Mouse (Mus musculus): ENCODE results near the gene Smco2. TPM values are rescaled to one million over a fixed set of nuclear protein-coding genes. Genes with fewer than 3 reads are reported as not detected.

Gene Smco2
- total and polyA plus RNA-seq, 3 experiments = not detected

DNA sequence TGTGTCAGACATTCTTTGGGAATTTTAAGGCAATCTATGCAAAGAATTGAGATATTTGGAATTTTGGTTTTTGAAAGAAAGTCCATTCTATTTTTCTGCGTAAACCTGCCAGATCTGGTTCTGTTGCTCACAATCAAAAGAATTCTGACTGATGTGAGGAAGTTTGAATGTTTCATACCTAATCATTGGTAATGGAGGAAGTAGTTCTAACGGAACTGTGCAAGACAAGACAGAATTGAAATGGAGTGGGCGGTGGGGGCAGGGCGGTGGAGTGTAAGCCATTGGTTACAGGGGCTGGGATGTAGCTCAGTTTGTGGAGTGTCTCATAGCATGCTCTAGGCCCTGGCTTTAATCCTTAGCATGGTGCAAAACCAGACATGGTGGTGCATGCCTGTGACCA, 22.1 kb downstream of the Smco2 start:
- peak overlapping the region; percentile 58; the same call in 1 of the 2 replicates for H3K27ac ChIP-seq (ENCODE audit: control insufficient read depth, low read depth, low read length)

GRCm38 (mm10) chr6:146874415-146874814, 24.5 kb downstream of the Smco2 start:
- Histone ChIP-seq H3K36me3 (ENCODE audit: control insufficient read depth in 1 of 2, insufficient read depth in 2 of 2, low read length in 2 of 2) (peaks cover 0 to 18% of the 10 kb centered on the region in 2 experiments; a peak in 2 of 4 replicates), H3K27me3 (ENCODE audit: control insufficient read depth in 1 of 2, insufficient read depth in 2 of 2, low read length in 2 of 2) (no peaks in the 10 kb centered on the region), H3K27ac (ENCODE audit: control insufficient read depth, low read depth, low read length) (no peak overlapping the region), H3K4me3 (ENCODE audit: control insufficient read depth in 1 of 2, insufficient read depth in 1 of 2, low read depth in 2 of 2, low read length in 2 of 2) (no peak overlapping the region), H3K9ac (ENCODE audit: control insufficient read depth, low read depth, low read length, poor library complexity, severe bottlenecking) (no peak overlapping the region), H3K9me3 (replicated peaks; ENCODE audit: insufficient read depth, low read length) (no peaks in the 10 kb centered on the region), H3K79me2 (ENCODE audit: control insufficient read depth, insufficient read depth, low read length, poor library complexity) (no peaks in the 10 kb centered on the region), H3K4me1 (ENCODE audit: control insufficient read depth in 1 of 2, insufficient read depth in 2 of 2, low read length in 2 of 2) (peaks cover 11 to 31% of the 10 kb centered on the region in 2 experiments)
- TF ChIP-seq MAX (IDR thresholded peaks at IDR 0.05; ENCODE audit: low read length) (no peak), SMC3 (IDR thresholded peaks at IDR 0.05; ENCODE audit: low read depth, low read length) (no peak), GATA1 (IDR thresholded peaks at IDR 0.05; ENCODE audit: low read depth, low read length) (no peak), MYB (IDR thresholded peaks at IDR 0.05; ENCODE audit: low read depth, low read length) (no peak), SIN3A (IDR thresholded peaks at IDR 0.05; ENCODE audit: low read length) (no peak), HCFC1 (IDR thresholded peaks at IDR 0.05; ENCODE audit: low read depth, low read length) (no peak), ELF1 (IDR thresholded peaks at IDR 0.05; ENCODE audit: low read depth, low read length) (no peak), TCF12 (IDR thresholded peaks at IDR 0.05; ENCODE audit: low read depth, low read length) (no peak), CTCF (IDR thresholded peaks at IDR 0.05 in 2 of 3, conservative IDR thresholded peaks at IDR 0.05 in 1 of 3; ENCODE audit: control insufficient read depth in 1 of 3, insufficient read depth in 1 of 3, low read depth in 2 of 3, low read length in 3 of 3, poor library complexity in 1 of 3, severe bottlenecking in 1 of 3) (no peak)
- DNase-seq (ENCODE audit: low read depth, low spot score) = peak; percentile 44

More for the DNA sequence above, 22.1 kb downstream of the Smco2 start:
- H3K36me3 ChIP-seq (ENCODE audit: control insufficient read depth in 1 of 2, insufficient read depth in 2 of 2, low read length in 2 of 2) = peaks cover 0 to 18% of the 10 kb centered on the region in 2 experiments; a peak in 2 of 4 replicates
- H3K9ac ChIP-seq (ENCODE audit: control insufficient read depth, low read depth, low read length, poor library complexity, severe bottlenecking) = 0 out of 2 replicates have a peak overlapping the region, but pooled peaks have one; percentile 9
- H3K4me1 ChIP-seq (ENCODE audit: control insufficient read depth in 1 of 2, insufficient read depth in 2 of 2, low read length in 2 of 2) = peaks cover 11 to 31% of the 10 kb centered on the region in 2 experiments
- DNase-seq (ENCODE audit: low read depth, low spot score) = peak; percentile 65
- no peaks in the 10 kb centered on the region for H3K9me3 ChIP-seq (replicated peaks; ENCODE audit: insufficient read depth, low read length)
- TF ChIP-seq MYB (IDR thresholded peaks at IDR 0.05; ENCODE audit: low read depth, low read length) (peak; percentile 57; the same call in 1 of the 2 replicates), EP300 (IDR thresholded peaks at IDR 0.05; ENCODE audit: low read depth in 1 of 2, low read length in 2 of 2) (peak; percentile 65 to 83; a peak in 3 of 4 replicates), KAT2A (conservative IDR thresholded peaks at IDR 0.05; ENCODE audit: low read depth, low read length) (no peak), ZNF384 (IDR thresholded peaks at IDR 0.05; ENCODE audit: low read depth, low read length) (no peak), MYC (IDR thresholded peaks at IDR 0.05; ENCODE audit: low read depth, low read length) (0 out of 2 replicates have a peak, but pooled peaks have one; percentile 32), ETS1 (IDR thresholded peaks at IDR 0.05; ENCODE audit: low read depth, low read length) (0 out of 2 replicates have a peak, but pooled peaks have one; percentile 21), CHD2 (IDR thresholded peaks at IDR 0.05; ENCODE audit: low read length) (peak; percentile 47; the same call in 1 of the 2 replicates), NELFE (IDR thresholded peaks at IDR 0.05; ENCODE audit: low read depth, low read length) (0 out of 2 replicates have a peak, but pooled peaks have one; percentile 22)
- H3K4me3 ChIP-seq (ENCODE audit: control insufficient read depth in 1 of 2, insufficient read depth in 1 of 2, low read depth in 2 of 2, low read length in 2 of 2) = no peak overlapping the region
- no peaks in the 10 kb centered on the region for H3K79me2 ChIP-seq (ENCODE audit: control insufficient read depth, insufficient read depth, low read length, poor library complexity)
- H3K27me3 ChIP-seq (ENCODE audit: control insufficient read depth in 1 of 2, insufficient read depth in 2 of 2, low read length in 2 of 2) = no peaks in the 10 kb centered on the region
